Mouse (Mus musculus): ENCODE data around the gene Cd37. TPM values are rescaled to one million over a fixed set of nuclear protein-coding genes. Genes with fewer than 3 reads are reported as not detected.
"Not testable (repeated sequence)": the region's sequence is repeated elsewhere in the genome, so short reads cannot be mapped to it uniquely, and the experiment has no call there.

Cd37 gene
- polyA plus RNA-seq, 1 experiment, result 243 TPM

- Histone ChIP-seq H3K27ac (ENCODE audit: insufficient read depth, low read depth, low read length) (no peak overlapping the region), H3K4me1 (ENCODE audit: control insufficient read depth, insufficient read depth, low read length) (no peaks in the 10 kb centered on the region), H3K4me3 (ENCODE audit: insufficient read depth, low read length) (no peak overlapping the region)
- TF ChIP-seq CTCF (IDR thresholded peaks at IDR 0.05; ENCODE audit: low read depth, low read length) (no peak), POLR2A (IDR thresholded peaks at IDR 0.05; ENCODE audit: borderline replicate concordance, low read depth, low read length) (no peak)
These were observed 20.4 kb upstream of the Cd37 start for GRCm38 (mm10) chr7:45259281-45259680.

DNA sequence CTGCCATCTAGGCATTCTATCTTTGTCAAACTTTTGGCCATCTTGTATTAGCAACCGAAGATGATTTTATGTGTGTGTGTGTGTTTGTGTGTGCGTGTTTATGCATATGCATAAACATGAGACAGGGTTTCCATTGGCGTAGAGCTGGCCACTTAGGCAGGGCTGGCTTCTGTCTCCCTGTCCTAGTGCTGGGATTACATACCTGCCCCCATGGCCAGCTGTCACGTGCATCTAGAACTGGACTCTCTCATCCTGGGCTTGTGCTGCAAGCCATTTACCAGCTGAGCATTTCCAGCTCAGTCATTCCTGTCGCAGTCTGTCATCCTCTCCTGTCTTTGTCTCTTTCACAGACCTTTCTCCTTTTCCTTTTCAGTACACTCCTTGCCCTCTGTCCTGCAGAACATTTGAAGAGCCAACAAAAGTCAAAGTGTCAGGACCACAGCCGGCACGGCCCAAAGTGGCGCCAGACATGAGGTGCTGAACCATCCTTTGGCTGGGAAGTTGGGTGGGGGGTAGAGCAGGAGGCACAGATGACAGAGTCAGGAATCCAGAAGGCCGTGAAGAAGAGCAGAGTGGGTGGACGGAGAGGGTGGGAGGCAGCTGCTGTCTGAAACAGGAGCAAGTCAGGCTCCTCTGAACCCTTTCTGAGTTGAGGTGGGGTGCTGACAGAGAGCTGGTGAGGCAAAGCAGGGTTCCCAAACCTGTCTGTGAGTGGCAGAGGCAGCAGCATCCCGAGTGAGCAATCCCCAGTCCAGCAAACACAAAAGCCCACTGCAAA is 18.3 kb upstream of the Cd37 start:
- Histone ChIP-seq H3K4me1 (ENCODE audit: control insufficient read depth, insufficient read depth, low read length) (no peaks in the 10 kb centered on the region), H3K27ac (ENCODE audit: insufficient read depth, low read depth, low read length) (no peak overlapping the region), H3K4me3 (ENCODE audit: insufficient read depth, low read length) (no peak overlapping the region)
- TF ChIP-seq CTCF (IDR thresholded peaks at IDR 0.05; ENCODE audit: low read depth, low read length), result no peak
- no peak for TF ChIP-seq POLR2A (IDR thresholded peaks at IDR 0.05; ENCODE audit: borderline replicate concordance, low read depth, low read length)

DNA sequence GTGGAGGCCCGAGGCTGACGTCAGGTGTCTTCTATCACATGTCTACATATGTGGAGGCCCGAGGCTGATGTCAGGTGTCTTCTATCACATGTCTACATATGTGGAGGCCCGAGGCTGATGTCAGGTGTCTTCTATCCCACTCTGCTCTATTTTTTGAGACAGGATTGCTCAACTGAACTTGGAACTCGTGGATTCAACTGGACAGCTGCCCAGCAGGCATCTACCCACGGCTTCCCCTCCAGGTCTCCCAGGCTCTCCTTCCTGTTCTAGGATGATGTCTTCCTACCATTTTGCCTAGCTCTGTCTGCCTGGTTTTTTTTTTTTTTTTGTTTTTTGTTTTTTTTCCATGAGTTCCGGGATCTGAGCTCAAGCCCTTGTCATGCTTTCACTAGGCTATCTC is 16.9 kb upstream of the Cd37 start:
- not testable (repeated sequence) for H3K4me1 ChIP-seq (ENCODE audit: control insufficient read depth, insufficient read depth, low read length); H3K4me3 ChIP-seq (ENCODE audit: insufficient read depth, low read length)

GRCm38 (mm10) chr7:45253806-45254205 is 14.9 kb upstream of the Cd37 start:
- H3K4me1 ChIP-seq (ENCODE audit: control insufficient read depth, insufficient read depth, low read length), result no peaks in the 10 kb centered on the region
- H3K4me3 ChIP-seq (ENCODE audit: insufficient read depth, low read length), result no peak overlapping the region
- no peak for TF ChIP-seq POLR2A (IDR thresholded peaks at IDR 0.05; ENCODE audit: borderline replicate concordance, low read depth, low read length)
- no peak for TF ChIP-seq CTCF (IDR thresholded peaks at IDR 0.05; ENCODE audit: low read depth, low read length)
- no peak overlapping the region for H3K27ac ChIP-seq (ENCODE audit: insufficient read depth, low read depth, low read length)

More for the DNA sequence above, 16.9 kb upstream of the Cd37 start:
- H3K27ac ChIP-seq (ENCODE audit: insufficient read depth, low read depth, low read length), result not testable (repeated sequence)

DNA sequence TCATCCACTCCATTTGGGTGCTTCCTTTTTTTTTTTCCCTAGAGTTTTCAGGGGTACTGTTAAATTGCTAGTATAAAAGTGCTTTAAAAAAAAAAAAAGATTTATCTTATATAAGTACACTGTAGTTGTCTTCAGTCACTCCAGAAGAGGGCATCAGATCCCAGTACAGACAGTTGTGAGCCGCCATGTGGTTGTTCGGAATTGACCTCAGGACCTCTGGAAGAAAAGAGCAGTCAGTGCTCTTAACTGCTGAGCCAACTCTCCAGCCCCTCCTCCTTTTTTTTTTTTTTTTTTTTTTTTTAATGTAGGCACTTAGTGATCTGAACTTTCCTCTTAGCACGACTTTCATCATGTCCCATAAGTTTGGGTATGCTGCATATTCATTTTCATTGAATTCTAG is 8.8 kb upstream of the Cd37 start:
- no peak overlapping the region for H3K27ac ChIP-seq (ENCODE audit: insufficient read depth, low read depth, low read length)
- no peaks in the 10 kb centered on the region for H3K4me1 ChIP-seq (ENCODE audit: control insufficient read depth, insufficient read depth, low read length)
- no peak overlapping the region for H3K4me3 ChIP-seq (ENCODE audit: insufficient read depth, low read length)
- TF ChIP-seq CTCF (IDR thresholded peaks at IDR 0.05; ENCODE audit: low read depth, low read length) (no peak), POLR2A (IDR thresholded peaks at IDR 0.05; ENCODE audit: borderline replicate concordance, low read depth, low read length) (no peak)

GRCm38 (mm10) chr7:45241389-45241749 is 2.5 kb upstream of the Cd37 start:
- TF ChIP-seq POLR2A (IDR thresholded peaks at IDR 0.05; ENCODE audit: borderline replicate concordance, low read depth, low read length), result no peak
- TF ChIP-seq CTCF (IDR thresholded peaks at IDR 0.05; ENCODE audit: low read depth, low read length), result no peak
- H3K4me1 ChIP-seq (ENCODE audit: control insufficient read depth, insufficient read depth, low read length), result peaks cover 17% of the 10 kb centered on the region
- H3K4me3 ChIP-seq (ENCODE audit: insufficient read depth, low read length), result no peak overlapping the region
- no peak overlapping the region for H3K27ac ChIP-seq (ENCODE audit: insufficient read depth, low read depth, low read length)

GRCm38 (mm10) chr7:45240633-45241388 is 1.9 kb upstream of the Cd37 start, which contains the start of gene Slc6a16:
TSS of gene Slc6a16 (plus strand) at chr7:45241085.
- Histone ChIP-seq H3K4me3 (ENCODE audit: insufficient read depth, low read length) (no peak within 1 kb of the TSS), H3K27ac (ENCODE audit: insufficient read depth, low read depth, low read length) (no peak within 1 kb of the TSS), H3K4me1 (ENCODE audit: control insufficient read depth, insufficient read depth, low read length) (peaks cover 17% of the 10 kb centered on the region)
- TF ChIP-seq POLR2A (IDR thresholded peaks at IDR 0.05; ENCODE audit: borderline replicate concordance, low read depth, low read length), result no peak
- TF ChIP-seq CTCF (IDR thresholded peaks at IDR 0.05; ENCODE audit: low read depth, low read length), result no peak

- no peak for TF ChIP-seq CTCF (IDR thresholded peaks at IDR 0.05; ENCODE audit: low read depth, low read length)
- no peak for TF ChIP-seq POLR2A (IDR thresholded peaks at IDR 0.05; ENCODE audit: borderline replicate concordance, low read depth, low read length)
- H3K4me3 ChIP-seq (ENCODE audit: insufficient read depth, low read length), result no peak overlapping the region
- no peak overlapping the region for H3K27ac ChIP-seq (ENCODE audit: insufficient read depth, low read depth, low read length)
- H3K4me1 ChIP-seq (ENCODE audit: control insufficient read depth, insufficient read depth, low read length), result peaks cover 17% of the 10 kb centered on the region
These were observed 1.2 kb upstream of the Cd37 start for GRCm38 (mm10) chr7:45240109-45240508.

- peak overlapping the region; percentile 76 for H3K4me3 ChIP-seq (ENCODE audit: insufficient read depth, low read length)
- H3K27ac ChIP-seq (ENCODE audit: insufficient read depth, low read depth, low read length), result peak overlapping the region; percentile 94
- TF ChIP-seq CTCF (IDR thresholded peaks at IDR 0.05; ENCODE audit: low read depth, low read length), result no peak
- no peak for TF ChIP-seq POLR2A (IDR thresholded peaks at IDR 0.05; ENCODE audit: borderline replicate concordance, low read depth, low read length)
- H3K4me1 ChIP-seq (ENCODE audit: control insufficient read depth, insufficient read depth, low read length), result peaks cover 17% of the 10 kb centered on the region
These were observed 892 bp downstream of the Cd37 start for GRCm38 (mm10) chr7:45237747-45238699.

All from bone marrow macrophage, adult 2 months (primary cell).